Mouse (Mus musculus) liver, embryonic 13.5 days (tissue): ENCODE data around the gene Acot13. TPM values are rescaled to one million over a fixed set of nuclear protein-coding genes. Genes with fewer than 3 reads are reported as not detected.

ENCODE experiments used
- ATAC-seq: fragments of 200-750 bp; cut with Nextera tagmentation; 2 replicates; pipeline ENCODE4 v1.8.0; 2017; ENCODE audit warnings: low read depth, mild to moderate bottlenecking, moderate number of reproducible peaks, moderate library complexity
- DNase-seq: peaks from one replicate; pipeline ENCODE4 v3.0.0; 2022
- H3K27ac ChIP-seq: fragments of 300-500 bp; sonication (generic); 2 replicates; pipeline ENCODE4 v1.5.1; 2015; ENCODE audit warnings: moderate library complexity, mild to moderate bottlenecking, inconsistent platforms
- H3K27me3 ChIP-seq: fragments of 300-500 bp; sonication (generic); 2 replicates; pipeline ENCODE4 v1.6.1; 2015; ENCODE audit warnings: mild to moderate bottlenecking, inconsistent platforms
- H3K36me3 ChIP-seq: fragments of 300-500 bp; sonication (generic); 2 replicates; pipeline ENCODE4 v1.6.1; 2015; ENCODE audit warnings: mild to moderate bottlenecking, inconsistent platforms
- H3K4me1 ChIP-seq: fragments of 300-500 bp; sonication (generic); replicated peaks from 2 replicates; pipeline ENCODE4 v1.6.1; 2015; ENCODE audit warnings: inconsistent platforms
- H3K4me2 ChIP-seq: fragments of 300-500 bp; sonication (generic); 2 replicates; pipeline ENCODE4 v1.6.1; 2015; ENCODE audit warnings: inconsistent platforms, mild to moderate bottlenecking, moderate library complexity
- H3K4me3 ChIP-seq: fragments of 300-500 bp; sonication (generic); replicated peaks from 2 replicates; pipeline ENCODE4 v1.5.1; 2015; ENCODE audit warnings: mild to moderate bottlenecking, inconsistent platforms
- H3K9ac ChIP-seq: fragments of 300-500 bp; sonication (generic); 2 replicates; pipeline ENCODE4 v1.6.1; 2015; ENCODE audit warnings: mild to moderate bottlenecking, inconsistent platforms
- H3K9me3 ChIP-seq: fragments of 300-500 bp; sonication (generic); replicated peaks from 2 replicates; pipeline ENCODE4 v1.6.1; 2016; ENCODE audit warnings: inconsistent platforms
- WGBS: fragments of 180-500 bp; shearing (Covaris S2); methylation state at CpG from one replicate; pipeline ENCODE4 v1.1.7; 2015; ENCODE audit not compliant: insufficient replicate concordance; 5-methylcytosine and 5-hydroxymethylcytosine counted together
- polyA plus RNA-seq: library from polyadenylated mRNA; unstranded; fragments of >200 nt; fragmentation: Nextera tagmentation; extraction: Ambion mirVana; gene quantifications from 2 replicates; pipeline ENCODE4 v1.2.1, GENCODE M21; 2015

The Acot13 gene
- polyA plus RNA-seq, 1 experiment from 2014 or later: 68.0 TPM

GRCm38 (mm10) chr13:24826116-24826515, 5.2 kb downstream of the Acot13 start:
- Histone ChIP-seq H3K9me3 (no peaks in the 10 kb centered on the region), H3K4me3 (no peak overlapping the region), H3K27ac (no peak overlapping the region), H3K9ac (no peak overlapping the region), H3K4me1 (peaks cover 9% of the 10 kb centered on the region), H3K36me3 (no peaks in the 10 kb centered on the region), H3K27me3 (no peaks in the 10 kb centered on the region), H3K4me2 (no peak overlapping the region)
- DNase-seq (no peak), ATAC-seq (no peak)
- WGBS: 78% methylated on average over 7 of the region's 7 CpGs

DNA sequence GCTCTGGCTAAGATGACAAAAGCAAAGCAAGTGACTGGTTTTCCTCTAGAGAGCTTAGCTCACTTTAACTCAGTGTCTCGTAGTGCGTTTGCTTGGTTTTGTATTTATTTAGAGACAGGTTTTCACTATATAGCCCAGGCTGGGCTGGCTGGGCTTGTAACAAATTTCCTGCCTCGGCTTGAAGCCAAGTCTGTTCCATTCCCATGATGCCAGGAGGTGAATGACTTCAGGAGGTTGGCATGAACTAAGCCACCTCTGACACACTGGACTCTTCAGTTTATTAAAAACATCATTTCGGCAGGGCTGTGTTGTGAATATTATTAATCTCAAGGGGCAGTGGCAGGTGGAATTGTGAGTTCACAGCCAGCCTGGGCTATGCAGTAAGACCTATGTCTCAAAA, 5.8 kb downstream of the Acot13 start:
- no peaks in the 10 kb centered on the region for H3K36me3 ChIP-seq
- no peak overlapping the region for H3K27ac ChIP-seq
- no peak overlapping the region for H3K4me2 ChIP-seq
- no peak overlapping the region for H3K4me3 ChIP-seq
- H3K9me3 ChIP-seq: no peaks in the 10 kb centered on the region
- no peaks in the 10 kb centered on the region for H3K27me3 ChIP-seq
- H3K4me1 ChIP-seq: peaks cover 7% of the 10 kb centered on the region
- DNase-seq (no peak), ATAC-seq (no peak)
- 82% methylated on average over 4 of the region's 4 CpGs for WGBS
- no peak overlapping the region for H3K9ac ChIP-seq

DNA sequence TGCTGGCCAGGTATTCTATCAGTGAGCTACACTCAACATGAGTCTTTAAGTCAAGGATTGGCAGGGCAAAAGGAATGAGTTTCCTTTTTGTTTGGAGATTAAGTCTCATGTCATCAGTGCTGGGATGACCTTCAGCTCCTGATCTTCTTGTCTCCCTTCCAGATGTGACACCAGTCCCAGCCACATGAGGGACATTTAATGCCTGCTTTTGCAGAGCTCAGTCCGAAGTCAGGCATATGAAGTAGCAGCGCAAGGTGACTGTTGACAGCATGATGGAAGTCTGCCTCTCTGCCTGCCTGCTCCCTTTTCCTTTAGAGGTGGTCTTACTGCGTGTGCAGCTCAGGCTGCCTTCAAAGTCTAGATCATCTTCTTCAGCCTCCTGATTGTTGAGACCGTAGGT, 6.7 kb downstream of the Acot13 start:
- 82% methylated on average over 4 of the region's 4 CpGs for WGBS
- DNase-seq (no peak), ATAC-seq (no peak)
- Histone ChIP-seq H3K36me3 (peaks cover 4% of the 10 kb centered on the region; the same call in 1 of the 2 replicates), H3K9ac (no peak overlapping the region), H3K4me2 (no peak overlapping the region), H3K27me3 (no peaks in the 10 kb centered on the region), H3K4me1 (peaks cover under 1% of the 10 kb centered on the region; the same call in 1 of the 2 replicates), H3K4me3 (no peak overlapping the region), H3K27ac (no peak overlapping the region), H3K9me3 (no peaks in the 10 kb centered on the region)

GRCm38 (mm10) chr13:24822663-24823343, 8.5 kb downstream of the Acot13 start:
- Histone ChIP-seq H3K4me3 (no peak overlapping the region), H3K36me3 (peaks cover 14% of the 10 kb centered on the region; the same call in 1 of the 2 replicates), H3K9me3 (no peaks in the 10 kb centered on the region), H3K4me2 (no peak overlapping the region), H3K27me3 (no peaks in the 10 kb centered on the region), H3K9ac (no peak overlapping the region), H3K27ac (no peak overlapping the region), H3K4me1 (no peaks in the 10 kb centered on the region)
- DNase-seq (no peak), ATAC-seq (no peak)
- 78% methylated on average over 16 of the region's 16 CpGs for WGBS

- DNase-seq (no peak), ATAC-seq (no peak)
- Histone ChIP-seq H3K9me3 (no peaks in the 10 kb centered on the region), H3K4me1 (peaks cover 10% of the 10 kb centered on the region; the same call in 1 of the 2 replicates), H3K4me3 (no peak overlapping the region), H3K9ac (no peak overlapping the region), H3K4me2 (no peak overlapping the region), H3K27me3 (no peaks in the 10 kb centered on the region), H3K36me3 (peaks cover 32% of the 10 kb centered on the region), H3K27ac (no peak overlapping the region)
- 79% methylated on average over 1 of the region's 1 CpGs for WGBS
These were observed 11.4 kb downstream of the Acot13 start for GRCm38 (mm10) chr13:24819931-24820330.

DNA sequence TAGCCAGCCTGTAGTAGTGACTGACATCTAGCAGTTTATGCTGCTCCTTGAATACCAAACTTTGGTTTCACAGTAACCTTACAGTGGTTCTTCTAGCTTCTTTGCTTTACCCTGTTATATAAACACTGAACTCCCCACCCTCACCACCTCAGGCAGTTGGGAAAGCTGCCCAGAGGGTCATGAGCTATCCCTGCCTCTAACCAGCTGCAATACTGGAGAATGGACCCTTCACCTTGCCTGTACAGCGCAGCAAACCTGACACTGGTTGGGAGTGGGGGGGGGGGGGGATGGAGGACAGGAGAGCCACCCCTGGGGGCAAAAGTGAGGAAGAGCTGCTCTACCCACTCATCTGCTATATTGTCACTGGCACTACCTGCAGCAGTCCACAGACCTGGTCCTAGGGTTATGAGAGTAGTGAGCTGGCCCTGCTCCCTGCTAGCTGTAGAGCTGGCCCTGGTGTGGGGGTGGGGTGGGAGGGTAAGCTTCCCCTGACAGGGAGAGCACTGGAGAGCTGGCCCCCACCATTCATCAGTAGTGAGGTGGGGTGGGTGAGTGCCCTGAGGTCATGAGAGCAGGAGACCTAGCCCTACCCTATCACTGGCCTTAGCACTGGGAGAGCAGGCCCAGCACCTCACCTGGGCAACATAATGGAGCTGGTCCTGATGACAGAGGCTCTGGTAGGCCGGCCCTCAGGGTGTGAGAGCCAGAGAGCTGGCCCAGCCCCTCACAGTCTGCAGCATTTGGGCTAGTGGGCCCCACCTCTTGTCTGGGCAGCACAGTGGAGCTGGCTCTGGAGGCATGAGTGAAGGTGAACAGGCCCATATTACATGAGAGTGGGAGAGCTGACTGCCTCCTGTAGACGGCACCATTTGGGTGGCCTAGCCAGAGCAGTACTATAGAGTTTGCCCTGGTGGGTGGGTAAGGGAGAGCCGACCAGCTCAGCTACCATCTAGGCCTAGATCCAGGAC, 14.9 kb downstream of the Acot13 start:
- no peak overlapping the region for H3K9ac ChIP-seq
- no peaks in the 10 kb centered on the region for H3K27me3 ChIP-seq
- DNase-seq (no peak), ATAC-seq (peak; percentile 66)
- peaks cover 10% of the 10 kb centered on the region; the same call in 1 of the 2 replicates for H3K4me1 ChIP-seq
- H3K9me3 ChIP-seq: no peaks in the 10 kb centered on the region
- H3K36me3 ChIP-seq: peaks cover 63% of the 10 kb centered on the region
- H3K27ac ChIP-seq: no peak overlapping the region; the same call in 1 of the 2 replicates
- H3K4me2 ChIP-seq: no peak overlapping the region
- 55% methylated on average over 4 of the region's 4 CpGs for WGBS
- no peak overlapping the region for H3K4me3 ChIP-seq

GRCm38 (mm10) chr13:24814616-24815015, 16.7 kb downstream of the Acot13 start:
- Histone ChIP-seq H3K4me2 (no peak overlapping the region), H3K36me3 (peaks cover 77% of the 10 kb centered on the region)

DNA sequence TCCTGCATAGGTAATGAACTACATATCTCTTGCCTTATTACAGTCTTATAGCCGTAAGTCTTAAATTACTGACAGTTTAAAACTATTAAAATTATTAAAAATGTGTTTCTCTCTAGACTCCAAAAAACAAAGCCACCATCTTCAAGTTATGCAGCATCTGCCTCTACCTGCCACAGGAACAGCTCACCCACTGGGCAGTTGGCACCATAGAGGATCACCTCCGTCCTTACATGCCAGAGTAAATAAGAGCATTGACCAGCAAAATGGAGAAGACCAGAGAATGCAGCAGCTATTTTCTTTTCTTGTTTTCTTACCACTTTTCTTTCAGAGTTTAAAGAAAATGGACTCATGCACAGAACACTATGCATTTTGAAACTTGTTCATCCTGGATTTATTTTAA, 18.8 kb downstream of the Acot13 start:
- Histone ChIP-seq H3K4me1 (peaks cover 13% of the 10 kb centered on the region; the same call in 1 of the 2 replicates), H3K36me3 (peaks cover 87% of the 10 kb centered on the region), H3K4me3 (no peak overlapping the region), H3K9ac (no peak overlapping the region), H3K27me3 (no peaks in the 10 kb centered on the region), H3K4me2 (no peak overlapping the region), H3K27ac (no peak overlapping the region), H3K9me3 (no peaks in the 10 kb centered on the region)
- DNase-seq (no peak), ATAC-seq (no peak)
- WGBS: 92% methylated on average over 2 of the region's 2 CpGs

More at GRCm38 (mm10) chr13:24814616-24815015, 16.7 kb downstream of the Acot13 start:
- H3K4me3 ChIP-seq: no peak overlapping the region
- DNase-seq (no peak), ATAC-seq (no peak)
- H3K27me3 ChIP-seq: no peaks in the 10 kb centered on the region
- no peak overlapping the region for H3K9ac ChIP-seq
- no peak overlapping the region for H3K27ac ChIP-seq
- H3K9me3 ChIP-seq: no peaks in the 10 kb centered on the region
- H3K4me1 ChIP-seq: peaks cover 10% of the 10 kb centered on the region; the same call in 1 of the 2 replicates
- 92% methylated on average over 1 of the region's 1 CpGs for WGBS

DNA sequence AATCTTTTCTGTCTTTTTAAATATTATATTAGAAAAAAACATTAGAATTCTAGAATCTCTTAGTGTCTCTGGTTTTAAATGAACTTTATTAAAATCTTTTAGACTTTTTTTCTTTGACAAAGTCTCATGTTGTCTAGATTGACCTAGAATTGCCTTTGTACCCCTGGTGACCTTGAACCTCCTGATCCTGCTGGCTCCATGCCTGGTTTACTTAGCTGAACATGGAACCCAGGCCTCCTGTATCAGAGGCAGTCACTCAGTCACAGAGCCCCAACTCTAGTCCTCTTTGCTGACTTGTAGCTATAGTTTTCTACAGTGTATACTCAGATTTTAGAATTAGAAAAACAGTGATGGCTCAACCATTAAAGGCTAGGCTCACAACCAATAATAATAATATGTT, 25.3 kb downstream of the Acot13 start:
- Histone ChIP-seq H3K27ac (no peak overlapping the region), H3K9ac (no peak overlapping the region), H3K27me3 (no peaks in the 10 kb centered on the region), H3K4me2 (no peak overlapping the region), H3K9me3 (no peaks in the 10 kb centered on the region), H3K4me1 (peaks cover 30% of the 10 kb centered on the region), H3K36me3 (peaks cover 63% of the 10 kb centered on the region), H3K4me3 (no peak overlapping the region)
- ATAC-seq: no peak
- no peak for DNase-seq

- Histone ChIP-seq H3K4me2 (peak overlapping the region; percentile 91), H3K36me3 (peaks cover 35% of the 10 kb centered on the region), H3K27me3 (no peaks in the 10 kb centered on the region), H3K4me1 (peaks cover 35% of the 10 kb centered on the region), H3K27ac (peak overlapping the region; percentile 100), H3K4me3 (peak overlapping the region; percentile 98), H3K9ac (peak overlapping the region; percentile 99), H3K9me3 (no peaks in the 10 kb centered on the region)
- ATAC-seq: no peak
- DNase-seq: no peak
- 8% methylated on average over 2 of the region's 2 CpGs for WGBS
These were observed 28.1 kb downstream of the Acot13 start for GRCm38 (mm10) chr13:24803196-24803595.

DNA sequence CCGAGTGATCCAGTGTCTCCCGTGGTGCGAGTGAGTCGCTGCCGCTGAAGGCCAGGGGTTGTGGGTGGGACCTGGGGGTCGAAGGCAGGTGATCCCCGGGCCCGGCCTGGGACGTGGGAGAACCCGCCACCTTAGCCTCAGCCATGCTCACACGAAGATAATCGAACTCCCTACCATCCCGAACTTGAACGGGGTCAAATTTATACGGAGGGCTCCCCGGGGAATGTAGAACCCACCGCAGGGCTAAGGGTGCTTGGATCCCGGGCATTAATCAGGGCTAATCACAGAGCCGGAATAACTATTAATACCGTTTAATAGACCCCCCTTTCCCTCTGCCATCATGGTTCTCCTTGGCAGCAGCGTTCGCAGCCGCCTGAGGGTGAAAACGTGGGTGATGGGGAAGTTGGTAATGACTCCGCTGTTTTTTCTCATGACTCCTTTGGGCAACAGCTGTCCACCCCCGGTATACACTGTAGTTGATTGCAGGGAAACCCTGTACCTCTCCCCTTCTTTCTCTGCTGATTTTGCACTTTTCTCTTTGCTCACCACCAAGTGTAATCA, 29.1 kb downstream of the Acot13 start:
- peaks cover 35% of the 10 kb centered on the region for H3K4me1 ChIP-seq
- H3K9ac ChIP-seq: peak overlapping the region; percentile 99
- peak overlapping the region; percentile 91 for H3K4me2 ChIP-seq
- peak overlapping the region; percentile 98 for H3K4me3 ChIP-seq
- WGBS: under 1% methylated on average over 26 of the region's 26 CpGs
- H3K27ac ChIP-seq: peak overlapping the region; percentile 100
- no peaks in the 10 kb centered on the region for H3K27me3 ChIP-seq
- H3K9me3 ChIP-seq: no peaks in the 10 kb centered on the region
- H3K36me3 ChIP-seq: peaks cover 25% of the 10 kb centered on the region
- ATAC-seq (peak; percentile 24; the same call in 1 of the 2 replicates), DNase-seq (peak; percentile 60)
